Mouse (Mus musculus): Measurements from ENCODE around the gene Rasgef1b. TPM values are rescaled to one million over a fixed set of nuclear protein-coding genes. Genes with fewer than 3 reads are reported as not detected.

The Rasgef1b gene
- polyA plus RNA-seq (2014; fragmentation: Nextera tagmentation; extraction: Ambion mirVana): 6.8 and 8.8 TPM in 2 replicates

DNA sequence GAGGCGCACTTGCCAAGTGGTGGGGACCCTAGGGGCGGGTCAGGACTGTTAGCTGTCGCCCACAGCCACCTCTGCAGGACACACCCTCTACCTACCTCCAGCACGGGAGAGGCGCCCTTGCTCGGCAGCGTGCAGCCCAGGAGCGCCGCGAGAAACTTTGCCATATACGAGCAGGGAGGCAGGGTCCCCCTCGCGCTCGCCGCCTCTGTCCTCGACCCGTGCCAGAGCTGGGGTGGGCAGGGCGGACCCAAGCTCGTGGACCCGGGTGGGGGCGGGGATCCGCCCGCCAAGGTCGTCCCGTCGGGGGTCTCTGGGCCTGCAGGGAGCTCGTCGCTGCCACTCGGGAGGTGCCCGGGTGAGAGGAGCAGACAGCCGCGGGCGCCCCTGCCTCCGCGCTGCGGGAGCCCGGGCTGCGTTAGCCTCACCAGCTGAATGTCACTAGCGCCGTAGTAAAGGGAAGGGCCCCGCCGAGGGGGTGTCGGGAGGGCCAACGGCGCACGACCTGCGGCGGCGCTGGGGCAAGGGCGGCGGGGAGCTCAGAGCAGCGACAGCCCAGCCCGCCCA lies at the start of gene Rasgef1b:
Gene Rasgef1b (minus strand): TSS at position 417 of the 564 bp plus-strand sequence.
- Histone ChIP-seq H3K4me2 (replicated peaks; ENCODE audit: low read depth, low read length) (peak within 1 kb of the TSS; percentile 98), H3K4me3 (ENCODE audit: low read length) (peak within 1 kb of the TSS; percentile 62), H3K9ac (ENCODE audit: low read depth, low read length) (peak within 1 kb of the TSS; percentile 45), H3K27ac (ENCODE audit: low read depth, low read length) (no peak within 1 kb of the TSS), H3K4me1 (ENCODE audit: control insufficient read depth, insufficient read depth, low read length) (0 out of 2 replicates have a peak, but pooled peaks cover 3% of the 10 kb centered on the region), H3K9me3 (ENCODE audit: control insufficient read depth, low read length) (no peaks in the 10 kb centered on the region), H3K27me3 (ENCODE audit: control insufficient read depth, insufficient read depth, low read length) (peaks cover 12% of the 10 kb centered on the region), H3K36me3 (ENCODE audit: control insufficient read depth, insufficient read depth, low read length) (no peaks in the 10 kb centered on the region)
- peak; percentile 93 for ATAC-seq (ENCODE audit: low FRiP score, low TSS enrichment)
- WGBS: 0% methylated on average over 38 of the region's 53 CpGs

GRCm38 (mm10) chr5:99775342-99775741 lies 46.5 kb upstream of the Rasgef1b start:
- no peak overlapping the region for H3K27ac ChIP-seq (ENCODE audit: low read depth, low read length)
- 78% methylated on average over 16 of the region's 16 CpGs for WGBS

GRCm38 (mm10) chr5:99773265-99773664 lies 44.4 kb upstream of the Rasgef1b start:
- H3K9me3 ChIP-seq (ENCODE audit: control insufficient read depth, low read length): no peaks in the 10 kb centered on the region
- no peak overlapping the region for H3K9ac ChIP-seq (ENCODE audit: low read depth, low read length)

More at GRCm38 (mm10) chr5:99775342-99775741, 46.5 kb upstream of the Rasgef1b start:
- Histone ChIP-seq H3K27me3 (ENCODE audit: control insufficient read depth, insufficient read depth, low read length) (no peaks in the 10 kb centered on the region), H3K9ac (ENCODE audit: low read depth, low read length) (no peak overlapping the region), H3K36me3 (ENCODE audit: control insufficient read depth, insufficient read depth, low read length) (no peaks in the 10 kb centered on the region), H3K4me1 (ENCODE audit: control insufficient read depth, insufficient read depth, low read length) (no peaks in the 10 kb centered on the region), H3K9me3 (ENCODE audit: control insufficient read depth, low read length) (no peaks in the 10 kb centered on the region), H3K4me3 (ENCODE audit: low read length) (no peak overlapping the region), H3K4me2 (replicated peaks; ENCODE audit: low read depth, low read length) (no peak overlapping the region)
- no peak for ATAC-seq (ENCODE audit: low FRiP score, low TSS enrichment)

GRCm38 (mm10) chr5:99764246-99764645 lies 35.4 kb upstream of the Rasgef1b start:
- ATAC-seq (ENCODE audit: low FRiP score, low TSS enrichment): no peak
- no peak overlapping the region for H3K4me2 ChIP-seq (replicated peaks; ENCODE audit: low read depth, low read length)
- 67% methylated on average over 3 of the region's 3 CpGs for WGBS

More at GRCm38 (mm10) chr5:99773265-99773664, 44.4 kb upstream of the Rasgef1b start:
- Histone ChIP-seq H3K4me1 (ENCODE audit: control insufficient read depth, insufficient read depth, low read length) (no peaks in the 10 kb centered on the region), H3K27ac (ENCODE audit: low read depth, low read length) (no peak overlapping the region), H3K4me2 (replicated peaks; ENCODE audit: low read depth, low read length) (no peak overlapping the region), H3K27me3 (ENCODE audit: control insufficient read depth, insufficient read depth, low read length) (no peaks in the 10 kb centered on the region), H3K36me3 (ENCODE audit: control insufficient read depth, insufficient read depth, low read length) (no peaks in the 10 kb centered on the region), H3K4me3 (ENCODE audit: low read length) (no peak overlapping the region)
- ATAC-seq (ENCODE audit: low FRiP score, low TSS enrichment): no peak
- 80% methylated on average over 9 of the region's 9 CpGs for WGBS

GRCm38 (mm10) chr5:99758859-99759258 lies 30.0 kb upstream of the Rasgef1b start:
- H3K27ac ChIP-seq (ENCODE audit: low read depth, low read length): no peak overlapping the region
- H3K36me3 ChIP-seq (ENCODE audit: control insufficient read depth, insufficient read depth, low read length): no peaks in the 10 kb centered on the region
- no peak overlapping the region for H3K9ac ChIP-seq (ENCODE audit: low read depth, low read length)
- H3K4me1 ChIP-seq (ENCODE audit: control insufficient read depth, insufficient read depth, low read length): no peaks in the 10 kb centered on the region
- ATAC-seq (ENCODE audit: low FRiP score, low TSS enrichment): no peak
- 65% methylated on average over 5 of the region's 5 CpGs for WGBS
- H3K4me2 ChIP-seq (replicated peaks; ENCODE audit: low read depth, low read length): no peak overlapping the region
- H3K9me3 ChIP-seq (ENCODE audit: control insufficient read depth, low read length): no peaks in the 10 kb centered on the region
- no peaks in the 10 kb centered on the region for H3K27me3 ChIP-seq (ENCODE audit: control insufficient read depth, insufficient read depth, low read length)
- no peak overlapping the region for H3K4me3 ChIP-seq (ENCODE audit: low read length)

More at GRCm38 (mm10) chr5:99764246-99764645, 35.4 kb upstream of the Rasgef1b start:
- Histone ChIP-seq H3K4me3 (ENCODE audit: low read length) (no peak overlapping the region), H3K36me3 (ENCODE audit: control insufficient read depth, insufficient read depth, low read length) (no peaks in the 10 kb centered on the region), H3K27me3 (ENCODE audit: control insufficient read depth, insufficient read depth, low read length) (no peaks in the 10 kb centered on the region), H3K9ac (ENCODE audit: low read depth, low read length) (no peak overlapping the region), H3K9me3 (ENCODE audit: control insufficient read depth, low read length) (no peaks in the 10 kb centered on the region), H3K27ac (ENCODE audit: low read depth, low read length) (no peak overlapping the region), H3K4me1 (ENCODE audit: control insufficient read depth, insufficient read depth, low read length) (no peaks in the 10 kb centered on the region)

DNA sequence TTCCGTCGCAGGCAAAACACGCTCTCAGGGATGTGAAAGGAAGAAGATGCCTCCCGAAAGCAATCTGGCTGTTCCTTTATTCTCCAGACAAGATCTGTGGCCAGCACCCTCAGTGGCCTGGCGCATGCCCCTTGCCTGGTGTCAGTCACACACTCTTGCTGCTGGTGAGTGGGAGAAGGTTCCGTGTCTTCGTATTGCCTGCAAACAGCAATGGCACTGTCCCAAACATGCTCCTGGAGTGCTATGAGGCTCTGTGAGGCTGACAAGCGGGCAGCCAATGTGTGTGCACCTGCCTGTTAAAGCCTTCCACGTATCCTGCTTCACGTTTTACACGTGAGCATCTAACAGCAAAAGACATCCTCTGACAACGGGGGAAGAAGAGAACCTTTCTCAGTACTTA lies 25.0 kb upstream of the Rasgef1b start:
- H3K9ac ChIP-seq (ENCODE audit: low read depth, low read length): no peak overlapping the region
- no peak for ATAC-seq (ENCODE audit: low FRiP score, low TSS enrichment)
- no peaks in the 10 kb centered on the region for H3K9me3 ChIP-seq (ENCODE audit: control insufficient read depth, low read length)
- no peaks in the 10 kb centered on the region for H3K27me3 ChIP-seq (ENCODE audit: control insufficient read depth, insufficient read depth, low read length)
- 81% methylated on average over 12 of the region's 12 CpGs for WGBS
- no peaks in the 10 kb centered on the region for H3K36me3 ChIP-seq (ENCODE audit: control insufficient read depth, insufficient read depth, low read length)
- no peaks in the 10 kb centered on the region for H3K4me1 ChIP-seq (ENCODE audit: control insufficient read depth, insufficient read depth, low read length)
- no peak overlapping the region for H3K4me2 ChIP-seq (replicated peaks; ENCODE audit: low read depth, low read length)
- H3K27ac ChIP-seq (ENCODE audit: low read depth, low read length): no peak overlapping the region
- no peak overlapping the region for H3K4me3 ChIP-seq (ENCODE audit: low read length)

DNA sequence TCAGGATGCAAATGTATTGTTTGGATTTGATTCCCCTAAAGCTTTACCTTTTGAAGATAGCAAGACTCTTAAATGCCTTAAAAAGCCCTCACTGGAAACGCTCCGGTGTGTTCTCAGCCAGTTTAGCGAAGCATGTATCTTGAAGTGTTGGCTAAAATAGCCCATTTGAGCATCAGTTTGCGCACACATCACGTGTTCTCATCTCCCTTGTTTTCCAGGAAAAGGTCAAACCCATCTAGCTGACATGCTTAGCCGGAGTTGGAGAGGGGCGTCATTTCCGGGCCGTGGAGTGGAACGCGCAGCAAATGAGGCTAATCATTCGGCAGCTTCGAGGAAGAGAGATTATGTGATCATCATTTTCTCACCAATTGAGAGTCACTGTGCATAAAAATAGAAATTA lies 24.5 kb upstream of the Rasgef1b start:
- Histone ChIP-seq H3K4me1 (ENCODE audit: control insufficient read depth, insufficient read depth, low read length) (no peaks in the 10 kb centered on the region), H3K9ac (ENCODE audit: low read depth, low read length) (no peak overlapping the region), H3K4me2 (replicated peaks; ENCODE audit: low read depth, low read length) (no peak overlapping the region), H3K9me3 (ENCODE audit: control insufficient read depth, low read length) (no peaks in the 10 kb centered on the region), H3K36me3 (ENCODE audit: control insufficient read depth, insufficient read depth, low read length) (no peaks in the 10 kb centered on the region), H3K4me3 (ENCODE audit: low read length) (no peak overlapping the region), H3K27ac (ENCODE audit: low read depth, low read length) (no peak overlapping the region), H3K27me3 (ENCODE audit: control insufficient read depth, insufficient read depth, low read length) (no peaks in the 10 kb centered on the region)
- ATAC-seq (ENCODE audit: low FRiP score, low TSS enrichment): no peak
- 59% methylated on average over 13 of the region's 13 CpGs for WGBS

DNA sequence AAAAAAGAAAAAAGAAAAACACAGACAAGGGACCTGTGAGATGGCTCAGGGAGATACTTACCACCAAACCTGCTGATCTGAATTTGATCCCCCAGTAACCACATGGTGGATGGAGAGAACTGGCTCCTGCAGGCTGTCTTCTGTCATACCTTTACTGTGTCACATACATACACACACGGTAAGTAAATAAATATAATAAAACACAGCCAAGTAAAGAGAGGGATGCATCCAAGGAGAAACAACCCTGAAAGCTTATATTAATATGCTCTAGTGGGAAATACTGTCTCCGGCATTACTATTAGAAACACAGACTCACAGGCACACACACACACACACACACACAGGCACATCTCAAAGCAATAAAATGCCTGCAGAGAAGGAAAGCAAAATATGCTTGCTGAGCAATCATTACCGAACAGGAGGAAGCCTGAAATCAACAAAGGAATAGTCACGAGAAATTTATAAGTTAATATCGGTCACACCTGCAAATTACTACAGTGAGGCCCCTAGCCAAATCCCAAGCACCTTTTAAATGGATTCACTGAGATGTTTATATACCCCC lies 23.9 kb upstream of the Rasgef1b start:
- no peak for ATAC-seq (ENCODE audit: low FRiP score, low TSS enrichment)
- H3K9ac ChIP-seq (ENCODE audit: low read depth, low read length): no peak overlapping the region
- H3K27ac ChIP-seq (ENCODE audit: low read depth, low read length): no peak overlapping the region
- H3K4me1 ChIP-seq (ENCODE audit: control insufficient read depth, insufficient read depth, low read length): no peaks in the 10 kb centered on the region
- no peaks in the 10 kb centered on the region for H3K9me3 ChIP-seq (ENCODE audit: control insufficient read depth, low read length)
- H3K27me3 ChIP-seq (ENCODE audit: control insufficient read depth, insufficient read depth, low read length): no peaks in the 10 kb centered on the region
- no peak overlapping the region for H3K4me2 ChIP-seq (replicated peaks; ENCODE audit: low read depth, low read length)
- no peak overlapping the region for H3K4me3 ChIP-seq (ENCODE audit: low read length)
- H3K36me3 ChIP-seq (ENCODE audit: control insufficient read depth, insufficient read depth, low read length): no peaks in the 10 kb centered on the region
- WGBS: 87% methylated on average over 5 of the region's 5 CpGs

GRCm38 (mm10) chr5:99748417-99748816 lies 19.6 kb upstream of the Rasgef1b start:
- no peaks in the 10 kb centered on the region for H3K9me3 ChIP-seq (ENCODE audit: control insufficient read depth, low read length)
- H3K4me3 ChIP-seq (ENCODE audit: low read length): no peak overlapping the region
- H3K27ac ChIP-seq (ENCODE audit: low read depth, low read length): no peak overlapping the region
- WGBS: 88% methylated on average over 10 of the region's 10 CpGs
- no peak overlapping the region for H3K4me2 ChIP-seq (replicated peaks; ENCODE audit: low read depth, low read length)
- no peaks in the 10 kb centered on the region for H3K4me1 ChIP-seq (ENCODE audit: control insufficient read depth, insufficient read depth, low read length)
- no peak for ATAC-seq (ENCODE audit: low FRiP score, low TSS enrichment)
- H3K9ac ChIP-seq (ENCODE audit: low read depth, low read length): no peak overlapping the region
- H3K27me3 ChIP-seq (ENCODE audit: control insufficient read depth, insufficient read depth, low read length): no peaks in the 10 kb centered on the region
- no peaks in the 10 kb centered on the region for H3K36me3 ChIP-seq (ENCODE audit: control insufficient read depth, insufficient read depth, low read length)

Data from kidney, embryonic 14.5 days (tissue).